Mouse (Mus musculus): Measurements from ENCODE around the gene Tmem82. TPM values are rescaled to one million over a fixed set of nuclear protein-coding genes. Genes with fewer than 3 reads are reported as not detected.

Tmem82 gene
- 0.84 and 1.2 TPM in 2 replicates for polyA plus RNA-seq (2012; rRNA removed)

DNA sequence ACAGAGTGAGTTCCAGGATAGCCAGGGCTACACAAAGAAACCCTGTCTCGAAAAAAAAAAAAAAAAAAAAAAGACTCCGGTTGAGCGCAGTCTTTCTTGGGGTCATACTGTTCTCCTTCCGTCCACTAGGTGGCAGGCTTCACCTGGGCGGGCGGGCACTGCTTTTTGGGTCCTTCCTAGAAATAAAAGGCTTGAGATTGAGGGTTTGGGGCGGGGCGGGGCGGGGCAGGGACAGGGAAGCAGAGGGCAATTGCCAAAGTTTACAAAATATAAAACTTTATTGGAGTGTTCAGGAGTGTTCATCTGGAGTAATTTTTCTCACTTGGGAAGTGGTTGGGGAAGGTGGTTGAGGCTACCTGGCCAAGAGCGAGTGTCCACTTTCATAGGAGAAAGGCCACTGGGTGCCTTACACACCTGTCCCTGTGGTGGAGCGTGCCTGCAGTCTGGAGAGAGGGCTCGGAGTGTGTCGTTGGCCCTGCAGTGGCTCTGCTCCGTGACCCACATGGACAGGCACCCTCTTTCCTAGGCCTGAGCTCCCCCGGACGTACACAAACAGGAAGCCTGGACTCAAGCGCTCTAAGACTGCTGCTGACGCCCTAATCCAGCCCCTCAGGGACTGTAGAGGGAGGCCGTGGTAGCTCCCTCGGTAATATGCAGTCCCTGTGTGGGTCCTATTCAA lies at the start of gene Tmem82:
Gene Tmem82, minus strand, starts transcription at position 69 of the 679 bp plus-strand sequence.
- DNase-seq (ENCODE audit: extremely low spot score in 1 of 2, low spot score in 1 of 2): peak in 1 of 2 experiments; percentile 61

DNA sequence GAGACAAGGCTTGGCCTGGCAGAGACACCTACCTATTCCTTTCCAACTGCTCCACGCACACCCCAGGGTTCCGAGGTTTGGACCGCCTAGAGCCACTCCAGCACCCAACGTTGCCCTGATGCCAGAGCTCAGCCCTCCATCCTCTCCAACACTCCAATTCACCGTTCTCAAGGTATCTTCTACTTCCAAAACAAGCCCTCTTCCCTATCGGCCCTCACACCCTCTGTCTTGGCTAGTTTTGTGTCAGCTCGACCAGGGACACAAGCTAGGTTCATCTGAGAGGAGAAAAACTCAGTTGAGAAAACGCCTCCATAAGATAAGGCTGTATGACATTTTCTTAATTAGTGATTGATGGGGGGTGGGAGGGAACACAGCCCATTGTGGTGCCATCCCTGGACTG lies 46.4 kb upstream of the Tmem82 start, which contains the start of gene Plekhm2:
Gene Plekhm2, minus strand, starts transcription at position 101 of the 400 bp plus-strand sequence.
- no peak for DNase-seq (ENCODE audit: extremely low spot score in 1 of 2, low spot score in 1 of 2)

DNA sequence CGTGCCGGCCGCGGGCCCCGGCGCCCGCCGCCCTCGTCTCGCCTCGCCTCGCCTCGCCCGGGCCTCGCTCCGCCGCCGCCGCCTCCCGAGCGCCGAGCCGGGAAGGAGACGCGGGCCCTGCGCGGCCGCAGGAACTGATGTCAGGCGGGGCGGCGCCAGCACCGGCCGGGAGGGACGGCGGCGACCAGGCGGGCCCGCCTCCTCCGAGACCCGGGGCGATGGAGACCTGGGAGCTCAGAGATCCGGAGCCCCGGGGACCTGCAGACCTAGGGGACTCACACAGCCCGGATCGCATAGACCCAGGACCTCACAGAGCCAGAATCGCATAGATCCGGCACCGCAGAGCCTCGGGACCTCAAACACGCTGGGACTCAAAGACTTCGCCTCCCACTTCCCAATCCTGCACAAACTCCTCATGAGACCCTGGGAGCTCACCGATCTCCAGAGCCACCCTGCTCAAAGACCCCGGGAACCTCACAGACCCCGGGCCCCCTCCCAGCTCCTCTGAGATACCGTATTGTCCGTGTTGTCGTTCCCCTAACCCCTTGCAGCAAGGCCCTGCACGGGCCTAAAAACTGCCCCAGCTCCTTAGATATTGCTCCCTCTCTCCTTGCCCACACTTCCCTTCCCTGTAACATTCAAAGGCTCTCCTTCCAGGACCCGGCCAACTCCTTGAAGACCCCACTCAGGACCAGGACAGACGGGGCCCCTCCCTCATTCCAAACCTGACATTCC lies 45.7 kb upstream of the Tmem82 start:
- DNase-seq (ENCODE audit: extremely low spot score in 1 of 2, low spot score in 1 of 2): peak in 1 of 2 experiments; percentile 74

DNA sequence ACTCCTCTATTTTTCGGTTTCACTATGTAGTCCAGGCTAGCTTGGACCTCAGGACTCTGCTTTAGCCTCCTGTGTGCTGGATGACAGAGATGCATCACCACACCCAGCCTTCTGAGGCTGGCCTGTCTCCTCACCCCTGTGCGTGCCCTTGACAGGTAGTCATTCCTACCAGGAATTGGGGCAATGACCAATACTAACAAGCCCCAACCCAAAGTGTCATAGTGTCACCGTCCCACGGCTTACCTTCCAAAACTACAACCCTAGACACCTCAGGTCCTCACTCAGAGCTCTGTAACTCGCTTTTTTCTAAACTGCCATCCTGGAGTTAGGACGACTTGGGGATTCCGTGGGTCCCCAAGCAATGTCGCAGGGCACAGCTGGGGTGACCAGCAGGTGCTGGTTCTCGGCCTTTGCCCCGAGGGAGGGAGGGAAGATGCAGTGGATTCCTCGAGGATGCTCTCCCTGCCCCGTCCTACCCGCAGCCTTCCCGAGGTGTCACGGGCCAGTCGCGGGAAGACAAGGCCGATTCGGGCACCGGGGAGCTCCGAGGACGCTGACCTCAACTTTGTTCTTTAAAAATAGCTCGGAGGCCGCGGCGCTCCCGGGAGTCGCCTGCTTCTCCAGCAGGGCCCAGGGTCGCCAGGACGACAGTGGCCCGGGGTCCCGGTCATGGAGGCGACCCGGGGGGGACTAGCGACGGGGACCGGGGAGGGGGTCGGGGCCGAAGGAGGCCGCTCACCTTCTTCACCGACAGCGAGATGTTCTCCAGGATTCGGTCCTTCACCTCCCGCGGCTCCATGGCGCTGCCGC lies 44.9 kb upstream of the Tmem82 start:
- no peak for DNase-seq (ENCODE audit: extremely low spot score in 1 of 2, low spot score in 1 of 2)

DNA sequence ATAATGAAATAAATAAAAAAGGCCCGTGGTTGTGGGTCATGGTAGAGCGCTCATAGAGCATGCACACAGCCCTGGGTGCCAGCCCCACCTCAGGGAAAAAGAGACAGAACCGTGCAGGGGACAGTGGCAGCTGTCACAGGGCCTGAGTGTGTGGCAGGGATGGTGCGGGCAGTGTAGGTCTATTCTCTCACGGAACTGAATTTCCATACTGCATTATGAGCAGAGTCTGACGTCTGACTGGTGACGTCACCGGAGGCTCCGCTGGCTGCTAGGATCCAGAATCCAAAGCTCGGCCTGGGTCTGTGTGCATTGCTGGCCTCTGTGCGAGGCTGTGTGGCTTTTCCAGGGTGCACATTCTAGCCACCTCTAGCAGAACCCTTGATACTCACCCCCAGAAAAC lies 42.5 kb upstream of the Tmem82 start:
- DNase-seq (ENCODE audit: extremely low spot score in 1 of 2, low spot score in 1 of 2): no peak

DNA sequence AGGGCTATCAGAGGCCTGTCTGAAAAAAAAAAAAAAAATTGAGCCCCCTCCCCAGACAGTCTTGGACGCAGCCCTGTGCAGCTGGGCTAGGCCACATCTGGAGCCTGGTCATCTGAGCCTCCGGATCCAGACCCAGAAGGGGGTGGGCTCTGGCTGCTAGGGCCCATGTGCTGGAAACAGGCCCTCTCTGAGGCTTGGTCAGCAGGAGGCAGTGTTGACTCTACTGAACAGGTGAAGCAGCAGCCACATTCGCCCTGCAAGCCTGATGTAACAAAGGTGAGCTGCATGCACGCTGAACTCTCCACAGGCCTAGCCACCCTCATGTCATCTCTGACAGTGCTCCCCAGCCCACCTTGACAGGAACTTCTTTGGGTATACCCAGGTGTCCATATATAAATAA lies 41.3 kb upstream of the Tmem82 start:
- DNase-seq (ENCODE audit: extremely low spot score in 1 of 2, low spot score in 1 of 2): no peak

DNA sequence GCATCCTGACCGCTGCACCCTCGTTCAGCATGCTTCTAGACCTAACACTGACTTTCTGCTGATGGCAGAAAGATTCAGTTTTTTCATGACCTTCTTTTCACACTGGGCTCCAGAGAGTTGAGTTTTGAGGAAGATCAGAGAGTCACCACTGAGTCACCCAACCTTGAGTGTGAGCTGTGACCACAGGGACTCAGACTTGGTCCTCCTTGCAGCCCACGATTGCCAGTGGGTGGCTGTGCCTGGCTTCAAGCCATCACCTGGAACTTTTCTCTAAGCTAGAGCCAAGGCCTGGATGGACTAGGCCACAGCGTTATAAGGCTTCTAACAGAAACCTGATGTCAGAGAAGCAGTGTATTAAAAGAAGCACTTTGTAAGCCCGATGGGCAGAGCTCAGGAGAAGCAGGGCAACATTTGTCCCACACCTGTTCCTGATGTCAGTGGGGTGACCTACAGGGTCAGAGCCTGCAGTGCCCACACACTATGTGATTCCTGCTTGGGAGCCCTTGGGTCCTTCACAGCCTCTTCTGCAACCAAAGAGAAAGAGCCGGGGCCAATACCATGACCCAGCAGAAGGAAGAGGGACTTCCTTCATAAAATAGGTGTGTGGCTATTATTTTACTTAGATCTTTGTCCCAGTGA lies 40.5 kb upstream of the Tmem82 start:
- no peak for DNase-seq (ENCODE audit: extremely low spot score in 1 of 2, low spot score in 1 of 2)

DNA sequence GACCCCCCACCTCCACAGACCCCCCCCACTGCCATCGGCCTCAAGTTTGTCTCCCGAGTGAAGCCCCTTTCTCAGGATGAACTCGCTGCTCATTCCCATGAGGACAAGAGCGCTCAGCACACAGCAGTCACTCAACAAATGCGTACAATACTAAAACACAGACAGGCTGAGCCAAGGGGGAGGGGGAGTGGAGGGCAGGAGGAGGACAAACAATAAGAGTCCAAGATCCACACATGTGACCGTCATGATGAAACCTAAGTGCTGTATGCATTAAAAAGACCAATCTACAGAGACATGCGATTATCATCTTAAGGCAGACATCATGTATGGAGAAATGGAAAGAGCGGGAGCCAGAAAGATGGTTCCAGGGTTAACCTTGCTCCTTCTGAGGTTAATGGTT lies 38.5 kb upstream of the Tmem82 start:
- no peak for DNase-seq (ENCODE audit: extremely low spot score in 1 of 2, low spot score in 1 of 2)

DNA sequence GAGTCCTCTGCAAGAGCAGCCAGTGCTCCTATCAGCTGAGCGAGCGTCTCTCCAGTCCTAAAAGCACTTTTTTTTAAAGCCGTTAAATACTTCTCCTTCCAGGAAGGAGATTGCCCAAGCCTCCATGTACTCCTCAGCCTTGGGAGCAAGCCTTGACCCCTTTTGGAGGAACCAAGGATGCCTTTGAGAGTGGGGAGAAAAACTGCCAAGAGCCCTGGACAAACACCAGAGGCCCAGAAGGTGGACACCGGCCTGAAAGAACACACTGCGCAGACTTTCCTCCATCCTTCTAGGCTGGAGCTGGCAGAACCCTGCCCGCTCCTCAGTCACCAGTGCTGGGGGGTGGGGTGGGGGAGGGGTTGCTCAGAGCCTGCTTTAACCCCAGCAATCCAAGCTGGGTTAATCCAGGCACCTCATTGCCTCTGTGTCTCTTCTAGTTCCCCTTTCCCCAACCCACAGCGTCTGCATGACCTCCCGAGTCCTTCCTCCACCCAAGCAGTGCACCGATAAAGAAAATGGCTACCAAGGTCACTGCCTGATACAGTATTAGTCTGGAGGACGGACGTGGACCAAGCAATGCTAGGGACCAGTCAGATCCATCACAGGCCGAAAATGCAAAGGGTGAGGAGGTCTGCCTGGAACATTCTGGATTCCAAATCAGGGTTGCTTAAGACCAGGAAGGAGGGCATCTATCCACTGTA lies 37.6 kb upstream of the Tmem82 start:
- peak in 1 of 2 experiments; percentile 54 for DNase-seq (ENCODE audit: extremely low spot score in 1 of 2, low spot score in 1 of 2)

DNA sequence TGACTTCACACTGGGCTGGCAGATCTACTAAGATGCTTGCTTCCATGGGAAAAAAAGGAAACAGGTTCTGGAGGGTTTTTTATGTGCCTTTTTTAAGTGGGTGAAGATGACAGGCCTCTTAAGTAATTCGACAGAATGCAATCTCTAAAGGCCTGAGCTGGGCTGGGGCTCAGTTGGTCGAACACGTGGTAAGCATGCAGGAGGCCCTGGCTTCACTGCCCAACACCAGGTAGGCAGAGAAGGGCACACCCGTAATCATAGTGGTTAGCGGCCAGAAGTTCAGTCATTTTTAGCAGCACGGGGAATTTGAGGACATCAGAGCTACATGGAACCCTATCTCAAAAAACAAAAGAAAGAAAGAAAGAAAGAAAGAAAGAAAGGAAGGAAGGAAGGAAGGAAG lies 36.1 kb upstream of the Tmem82 start:
- no peak for DNase-seq (ENCODE audit: extremely low spot score in 1 of 2, low spot score in 1 of 2)

DNA sequence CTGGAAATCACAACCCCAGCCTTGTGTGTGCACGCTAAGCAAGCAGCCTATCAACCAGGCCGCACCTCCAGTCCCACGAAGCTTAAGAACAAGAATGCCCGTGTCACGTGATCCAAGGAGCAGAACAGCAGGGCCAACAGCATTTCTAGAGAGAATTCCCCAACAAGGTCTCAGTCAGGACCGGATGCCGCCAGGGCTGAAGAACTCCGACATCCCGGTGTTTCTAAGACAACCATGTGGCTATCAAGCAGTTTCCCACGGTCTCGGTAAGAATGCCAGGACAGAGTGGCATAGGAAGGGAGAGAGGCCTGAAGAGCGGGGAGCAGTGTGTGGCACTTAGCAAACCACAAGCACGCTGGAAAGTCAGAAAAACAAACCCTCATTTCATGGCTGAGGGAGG lies 35.4 kb upstream of the Tmem82 start:
- DNase-seq (ENCODE audit: extremely low spot score in 1 of 2, low spot score in 1 of 2): no peak

DNA sequence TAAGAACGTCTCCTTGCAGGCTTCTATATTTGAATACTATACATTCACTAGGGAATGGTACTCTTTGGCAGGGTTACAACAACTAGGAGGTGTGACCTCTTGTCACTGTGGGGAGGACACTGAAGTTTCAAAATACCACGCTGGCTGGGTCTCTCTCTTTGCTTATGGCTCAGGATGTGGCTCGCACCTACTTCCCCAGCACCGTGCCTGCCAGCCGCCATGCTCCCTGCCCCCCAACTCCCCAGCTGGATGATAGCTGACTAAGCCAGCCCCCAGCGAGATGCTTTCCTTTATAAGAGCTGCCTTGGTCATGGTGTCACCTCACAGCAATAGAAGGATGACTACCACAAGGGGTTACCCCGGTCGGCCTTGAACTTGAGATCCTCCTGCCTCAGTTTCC lies 34.6 kb upstream of the Tmem82 start:
- DNase-seq (ENCODE audit: extremely low spot score in 1 of 2, low spot score in 1 of 2): no peak

DNA sequence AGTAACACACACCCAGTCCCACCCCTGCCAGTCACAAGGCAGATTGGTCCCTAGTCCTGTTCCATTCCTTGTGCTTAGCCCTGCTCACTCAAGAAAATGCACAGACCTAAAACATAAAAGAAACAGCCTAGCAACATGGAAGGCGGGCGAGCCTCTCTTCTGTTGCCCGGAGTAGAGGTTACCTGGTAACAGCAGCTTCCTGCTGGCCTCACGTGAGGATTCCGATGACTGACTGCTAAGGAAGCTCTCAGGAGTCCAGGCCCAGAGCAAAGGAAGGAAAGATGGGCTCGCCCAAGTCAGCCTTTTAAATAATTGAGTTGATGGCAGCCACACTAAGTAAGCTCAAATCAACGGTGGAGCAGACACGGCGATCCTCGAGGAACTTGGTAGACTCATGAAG lies 33.5 kb upstream of the Tmem82 start:
- DNase-seq (ENCODE audit: extremely low spot score in 1 of 2, low spot score in 1 of 2): no peak

DNA sequence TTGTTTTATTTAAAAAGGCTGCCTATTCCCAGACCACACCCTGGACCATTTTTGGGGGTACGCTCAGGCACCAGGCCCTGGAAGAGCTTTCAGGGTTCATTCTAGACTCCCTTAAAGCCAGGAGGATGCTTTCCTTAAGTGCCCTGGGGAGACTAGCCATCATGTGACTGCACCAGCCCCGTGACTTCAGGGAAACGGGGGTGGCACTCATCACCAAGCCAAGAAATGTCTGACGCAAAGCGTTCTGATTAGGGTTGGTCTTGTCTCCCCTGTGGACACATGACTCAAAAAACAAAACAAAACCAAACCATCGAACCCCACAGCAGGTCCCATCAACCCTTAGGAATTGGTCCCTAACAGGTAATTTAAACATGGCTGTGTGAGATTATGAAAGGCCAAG lies 32.9 kb upstream of the Tmem82 start:
- no peak for DNase-seq (ENCODE audit: extremely low spot score in 1 of 2, low spot score in 1 of 2)

DNA sequence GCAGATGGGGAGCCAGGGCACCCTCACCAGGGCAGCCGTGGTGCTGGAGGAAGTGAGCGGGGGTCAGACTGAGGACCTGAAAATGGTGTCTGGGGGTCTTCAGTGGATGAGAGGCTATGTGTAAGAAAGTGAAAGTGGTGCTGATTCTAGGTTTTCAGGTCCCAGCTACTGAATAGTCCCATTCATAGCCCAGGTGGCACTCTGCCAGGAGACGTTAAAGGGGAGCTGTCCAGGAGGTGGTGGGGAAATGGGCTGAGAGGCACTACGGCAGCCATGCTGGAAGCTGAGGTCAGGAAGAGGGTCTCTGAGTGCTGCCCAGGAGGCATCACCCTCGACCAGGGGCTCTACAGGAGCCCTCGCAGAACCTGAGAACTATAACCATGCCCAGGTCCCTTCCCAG lies 30.8 kb upstream of the Tmem82 start:
- no peak for DNase-seq (ENCODE audit: extremely low spot score in 1 of 2, low spot score in 1 of 2)

DNA sequence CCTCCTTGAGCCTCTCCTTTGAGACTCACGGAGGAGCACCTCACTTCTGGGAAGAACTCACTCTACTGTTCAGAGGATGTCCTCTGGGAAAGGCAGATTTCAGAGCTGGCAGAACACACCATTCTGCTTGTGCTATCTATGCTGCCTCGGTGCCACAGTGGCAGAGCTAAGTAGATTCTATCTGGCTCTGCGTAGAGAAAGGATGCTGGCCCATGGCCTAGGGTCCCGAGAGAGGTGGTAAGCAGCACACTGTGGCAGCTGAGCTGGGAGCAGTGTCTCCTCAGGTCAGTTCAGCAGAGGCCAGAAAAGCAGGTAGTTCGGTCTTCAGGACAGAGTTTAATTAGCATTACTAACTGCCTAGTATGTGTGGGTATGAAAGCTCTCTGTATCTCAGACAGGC lies 29.8 kb upstream of the Tmem82 start:
- DNase-seq (ENCODE audit: extremely low spot score in 1 of 2, low spot score in 1 of 2): no peak

DNA sequence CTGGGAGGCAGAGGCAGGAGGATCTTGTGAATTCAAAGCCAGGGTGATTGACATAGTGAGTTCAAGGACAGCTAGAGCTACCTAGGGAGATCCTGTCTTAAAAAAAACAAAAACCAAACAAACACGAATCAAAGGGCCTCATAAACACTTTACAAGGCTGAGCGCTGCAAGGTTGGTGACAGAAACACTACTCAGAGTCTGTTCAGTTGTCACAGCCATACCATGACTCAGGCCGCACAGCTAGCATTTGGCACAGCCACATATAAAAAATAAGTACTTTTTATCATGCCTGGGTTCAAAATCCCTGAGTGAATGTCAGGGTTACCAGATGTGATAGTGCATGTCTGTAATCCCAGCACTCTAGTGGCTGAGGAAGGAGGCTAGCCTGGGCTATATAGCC lies 28.8 kb upstream of the Tmem82 start:
- DNase-seq (ENCODE audit: extremely low spot score in 1 of 2, low spot score in 1 of 2): no peak

DNA sequence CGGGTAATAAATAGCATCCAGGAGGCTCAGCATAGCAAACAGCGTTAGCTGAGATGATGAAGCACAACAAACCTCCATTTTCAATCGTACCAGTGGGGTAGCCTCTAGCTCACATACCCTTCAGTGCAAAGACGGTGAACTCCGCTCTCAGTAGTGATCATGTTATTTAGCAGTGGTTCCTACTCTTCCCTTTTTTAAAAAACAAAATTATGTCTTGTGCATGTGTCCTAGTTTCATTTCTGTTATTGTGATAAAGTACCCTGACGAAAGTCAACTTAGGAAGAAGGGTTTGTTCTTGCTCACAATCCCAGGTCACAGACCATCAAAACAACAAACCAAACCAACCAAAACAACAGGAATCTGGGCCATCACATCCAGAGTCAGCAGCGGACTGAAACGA lies 27.6 kb upstream of the Tmem82 start:
- DNase-seq (ENCODE audit: extremely low spot score in 1 of 2, low spot score in 1 of 2): no peak

DNA sequence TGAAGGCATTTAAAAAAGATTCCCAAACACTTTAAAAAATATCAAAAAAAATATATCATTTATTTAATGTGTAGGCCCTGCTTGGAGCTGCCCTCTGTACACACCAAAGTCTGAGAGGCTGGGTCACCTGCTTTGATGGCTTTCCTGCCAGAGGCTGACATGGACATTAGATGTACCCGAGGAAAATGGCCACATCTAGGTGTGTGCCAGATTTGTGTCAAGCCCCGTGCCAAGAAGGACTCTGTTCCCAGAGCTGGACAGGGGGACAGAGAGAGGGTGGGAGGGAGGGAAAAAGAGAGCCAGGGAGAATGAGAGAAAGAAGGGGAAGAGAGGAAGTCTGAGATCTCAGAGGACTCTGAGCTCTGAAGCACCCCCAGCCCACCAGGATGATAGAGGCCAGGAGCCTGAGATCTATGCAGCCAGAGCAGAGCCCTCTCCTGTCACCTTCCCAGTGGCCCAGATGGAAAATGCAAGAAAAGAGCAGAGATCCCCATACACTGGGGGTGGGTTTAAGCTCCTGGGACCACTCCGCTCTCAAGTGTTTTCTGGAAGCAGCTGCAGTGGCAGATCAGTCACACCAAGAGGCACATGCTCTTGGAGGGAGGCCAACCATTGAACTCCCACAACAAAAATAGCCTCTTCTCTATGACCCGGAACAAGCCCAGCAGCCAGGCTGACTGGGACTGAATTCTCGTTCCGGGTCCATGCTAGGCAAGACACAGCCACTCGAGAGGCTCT lies 24.9 kb upstream of the Tmem82 start:
- DNase-seq (ENCODE audit: extremely low spot score in 1 of 2, low spot score in 1 of 2): peak in 1 of 2 experiments; percentile 63

Data from frontal cortex, adult 2 months (tissue).